Mouse (Mus musculus) cerebellum, postnatal 36 days (tissue): Measurements from ENCODE around the gene Plppr5.

Experiments
- DNase-seq, 2 experiments: peaks; one replicate each; pipeline ENCODE4 v3.0.0; 2021 to 2022; ENCODE audit warnings: mixed read lengths in 2 of 2

Gene Plppr5

GRCm38 (mm10) chr3:117708788-117709187, 134.2 kb downstream of the Plppr5 start:
- DNase-seq: no peak

DNA sequence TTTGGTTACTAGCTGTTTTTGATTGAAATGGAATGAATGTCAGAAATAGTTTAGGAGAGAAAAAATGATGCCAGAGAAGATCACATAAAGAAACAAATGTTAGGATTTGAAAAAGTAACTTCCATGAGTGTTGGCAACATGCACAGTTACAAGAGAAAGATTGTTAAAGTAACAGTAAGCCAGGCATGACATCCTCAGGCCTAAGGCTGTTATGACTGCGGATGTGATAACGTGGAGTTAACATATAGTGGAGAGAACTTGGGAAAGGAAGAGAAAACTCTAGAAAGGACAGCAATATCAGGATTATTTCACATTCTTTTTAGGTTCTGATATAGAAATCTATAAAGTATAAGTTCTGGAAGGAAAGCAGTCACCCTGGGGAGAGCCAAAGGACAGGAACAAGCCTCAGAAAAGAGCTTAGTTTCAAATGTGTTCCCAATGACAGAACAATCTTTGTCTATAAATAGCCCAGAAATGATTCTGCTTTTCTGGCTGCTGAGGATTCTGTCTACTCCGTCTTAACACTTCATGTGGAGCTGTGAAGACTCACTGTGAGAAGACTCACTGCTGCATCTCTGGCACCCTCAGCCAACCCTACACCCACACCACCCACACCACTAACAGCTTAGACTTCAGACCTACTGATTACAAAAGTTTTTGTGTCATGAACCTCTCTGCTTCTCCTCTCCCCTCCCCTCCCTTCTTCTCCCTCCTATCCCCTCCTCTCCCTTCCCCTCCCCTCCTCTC, 142.1 kb downstream of the Plppr5 start:
- DNase-seq: no peak

DNA sequence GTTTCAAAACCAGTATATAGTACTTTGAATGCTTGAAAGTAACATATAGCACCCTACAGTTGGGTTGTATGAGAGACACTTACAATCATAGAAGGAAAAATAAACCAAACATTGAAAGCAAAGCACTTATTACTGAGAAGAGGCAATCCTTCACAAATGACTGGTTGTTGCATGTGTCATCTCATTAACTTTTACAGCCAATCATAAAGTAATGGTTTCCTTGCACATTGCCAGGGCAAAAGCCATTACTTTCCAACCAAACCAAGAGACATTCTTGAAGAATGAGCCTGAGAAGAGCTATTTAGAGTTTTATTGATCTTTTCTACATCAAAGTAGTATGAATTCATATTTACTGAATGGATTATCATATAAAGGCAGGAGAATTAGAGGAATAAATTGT, 148.8 kb downstream of the Plppr5 start:
- DNase-seq: no peak

DNA sequence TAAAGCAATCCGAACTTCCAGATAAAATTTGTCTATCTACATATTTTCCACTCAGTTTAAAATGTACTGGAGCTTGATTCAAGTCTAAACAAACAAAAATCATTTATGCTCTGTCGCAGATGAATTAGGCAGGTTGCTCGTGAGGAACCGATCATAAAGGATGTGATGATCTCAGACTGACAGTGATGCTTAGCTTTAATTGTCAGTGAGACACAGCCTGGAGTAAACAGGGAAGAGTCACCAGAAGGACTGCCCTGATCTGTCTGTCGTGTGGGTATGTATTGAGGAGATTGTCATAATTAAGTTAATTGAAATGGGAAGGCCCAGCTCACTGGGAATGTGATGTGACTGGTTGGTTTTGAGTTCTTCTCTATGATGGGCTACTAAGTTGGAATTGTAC, 149.9 kb downstream of the Plppr5 start:
- no peak for DNase-seq

DNA sequence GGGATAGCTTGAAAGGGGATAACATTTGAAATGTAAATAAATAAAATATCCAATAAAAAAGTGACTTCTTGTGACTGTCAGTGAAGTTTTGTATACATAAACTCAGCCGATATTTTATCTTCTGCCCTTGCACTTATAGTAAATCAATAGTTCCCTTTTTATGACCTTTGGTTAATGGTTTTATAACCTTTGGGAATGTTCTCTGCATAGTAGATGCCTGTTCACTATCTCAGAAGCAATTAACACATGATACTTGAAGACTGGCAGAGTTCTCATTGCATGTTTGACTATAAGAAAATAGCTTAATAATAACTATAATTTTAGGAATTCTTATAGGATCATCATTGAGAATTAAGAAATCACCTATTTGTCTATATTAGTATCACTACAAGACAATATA, 150.9 kb downstream of the Plppr5 start:
- DNase-seq: no peak

DNA sequence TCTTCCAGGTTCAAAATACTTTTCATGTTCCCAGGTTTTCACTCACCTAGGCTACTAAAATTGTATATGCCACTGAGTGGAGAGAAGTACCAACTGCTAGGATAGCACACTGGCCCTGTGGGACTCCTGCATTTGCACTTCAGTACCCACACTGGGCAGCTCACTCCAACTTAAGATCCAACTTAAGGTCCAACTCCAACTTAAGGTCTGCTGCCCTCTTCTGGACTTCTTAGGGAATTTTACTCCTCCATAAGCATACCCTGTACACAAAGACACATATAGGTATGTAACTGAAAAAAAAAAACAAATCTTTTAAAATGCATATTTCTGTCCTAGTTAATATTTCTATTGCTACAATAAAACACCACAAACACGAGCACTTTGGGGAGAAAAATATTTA, 153.5 kb downstream of the Plppr5 start:
- DNase-seq: no peak

DNA sequence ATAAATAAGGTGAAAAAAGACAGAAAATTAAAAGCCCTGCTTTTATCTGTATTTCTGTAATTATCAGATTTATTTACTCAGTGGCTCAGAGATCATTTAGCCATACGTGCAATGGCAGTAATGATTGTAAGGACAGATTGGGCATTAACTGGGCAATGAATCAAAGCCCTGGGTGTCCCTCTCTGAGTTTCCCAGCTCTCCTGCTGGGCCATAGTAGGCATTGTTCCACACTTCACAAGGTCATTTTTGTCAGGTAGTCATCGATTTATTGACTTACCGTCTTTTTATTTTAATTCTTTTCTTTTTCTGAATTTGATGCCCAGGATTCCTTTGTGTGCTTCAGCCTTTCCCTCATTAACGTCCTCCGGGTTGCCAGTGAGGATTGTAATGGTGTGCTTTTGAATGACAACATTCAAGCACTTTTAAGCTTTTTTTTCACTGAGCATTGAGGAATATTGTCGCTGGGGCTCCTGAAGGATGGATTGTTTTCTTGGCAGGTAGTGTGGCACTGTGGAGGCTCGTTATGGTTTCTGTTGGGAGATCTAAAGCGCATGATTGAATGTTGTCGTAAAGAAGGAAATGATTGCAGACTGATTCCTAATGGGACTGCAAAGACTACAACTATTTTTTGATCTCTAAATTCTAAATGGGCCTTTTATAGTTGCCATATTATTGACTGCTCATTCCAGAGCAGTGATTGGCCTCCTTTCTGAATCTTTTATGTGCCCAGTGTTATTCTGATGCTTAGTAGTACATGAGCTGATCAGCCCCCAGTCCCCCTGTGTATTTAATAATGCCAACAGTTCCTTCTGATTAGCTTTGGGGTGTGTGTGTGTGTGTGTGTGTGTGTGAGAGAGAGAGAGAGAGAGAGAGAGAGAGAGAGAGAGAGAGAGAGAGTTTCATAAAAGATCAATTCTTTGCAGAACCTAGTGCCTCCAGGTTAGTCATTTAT, 154.8 kb downstream of the Plppr5 start:
- DNase-seq: no peak

GRCm38 (mm10) chr3:117731545-117731944, 156.9 kb downstream of the Plppr5 start:
- DNase-seq: no peak

DNA sequence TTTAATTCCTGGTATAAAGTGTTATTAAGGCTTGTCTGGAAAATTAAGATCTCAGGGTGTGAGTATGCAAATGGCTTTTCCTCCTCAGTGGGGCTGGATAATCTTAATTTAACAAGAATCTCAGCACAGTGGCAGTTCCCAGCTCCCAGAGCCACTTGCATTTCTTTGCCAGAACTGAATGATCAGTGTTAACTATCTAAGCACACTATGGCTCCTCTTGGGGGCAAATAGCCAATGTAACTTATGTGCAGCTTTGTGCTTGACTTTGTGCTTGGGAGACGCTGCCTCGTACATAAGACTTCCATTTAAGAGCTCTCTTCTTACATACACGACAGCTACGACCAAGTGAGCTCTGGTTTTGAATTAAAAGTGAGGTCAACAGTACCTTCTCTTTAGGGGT, 158.0 kb downstream of the Plppr5 start:
- DNase-seq: no peak
